Mouse (Mus musculus): Measurements from ENCODE around the gene Muc1.

Gene Muc1

GRCm38 (mm10) chr3:89228836-89229235 lies at the start of gene Muc1:
Muc1 (plus strand) TSS chr3:89229057.
- DNase-seq: no peak

DNA sequence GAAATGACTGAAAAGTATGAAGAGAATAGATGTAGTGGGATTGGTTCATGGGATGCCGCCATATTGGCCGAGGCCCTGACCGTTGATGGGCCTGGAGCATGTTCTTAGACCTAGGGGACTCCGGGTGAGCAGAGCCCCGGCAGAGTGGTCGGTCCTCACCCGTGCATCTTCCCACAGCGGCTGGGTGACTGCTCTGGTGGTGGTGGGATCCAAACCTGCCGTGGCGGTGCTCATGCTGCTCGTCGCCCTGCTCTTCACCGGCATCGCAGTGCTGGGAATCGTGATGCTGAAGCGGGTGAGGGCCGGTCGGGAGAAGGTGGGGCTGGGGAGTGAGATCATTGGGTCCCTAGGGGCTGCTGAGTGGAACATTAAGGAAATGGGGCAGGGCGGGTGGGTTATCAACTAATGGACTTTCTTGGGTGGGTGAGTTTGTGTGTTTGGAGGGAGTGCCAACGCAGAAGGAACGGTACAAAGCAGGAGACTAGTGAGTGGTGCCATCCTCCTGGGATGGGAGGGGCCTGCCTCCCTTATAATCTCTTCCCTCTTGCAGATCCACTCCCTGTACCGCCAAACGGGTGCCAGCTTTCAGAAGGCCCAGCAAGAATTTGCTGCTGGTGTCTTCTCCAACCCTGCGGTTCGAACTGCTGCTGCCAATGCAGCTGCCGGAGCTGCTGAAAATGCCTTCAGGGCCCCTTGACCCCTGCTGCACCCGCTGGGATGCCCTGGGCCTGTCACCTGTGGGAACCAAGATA lies 46.9 kb upstream of the Muc1 start:
- DNase-seq: no peak

GRCm38 (mm10) chr3:89182531-89183057 lies 46.3 kb upstream of the Muc1 start:
- no peak for DNase-seq

DNA sequence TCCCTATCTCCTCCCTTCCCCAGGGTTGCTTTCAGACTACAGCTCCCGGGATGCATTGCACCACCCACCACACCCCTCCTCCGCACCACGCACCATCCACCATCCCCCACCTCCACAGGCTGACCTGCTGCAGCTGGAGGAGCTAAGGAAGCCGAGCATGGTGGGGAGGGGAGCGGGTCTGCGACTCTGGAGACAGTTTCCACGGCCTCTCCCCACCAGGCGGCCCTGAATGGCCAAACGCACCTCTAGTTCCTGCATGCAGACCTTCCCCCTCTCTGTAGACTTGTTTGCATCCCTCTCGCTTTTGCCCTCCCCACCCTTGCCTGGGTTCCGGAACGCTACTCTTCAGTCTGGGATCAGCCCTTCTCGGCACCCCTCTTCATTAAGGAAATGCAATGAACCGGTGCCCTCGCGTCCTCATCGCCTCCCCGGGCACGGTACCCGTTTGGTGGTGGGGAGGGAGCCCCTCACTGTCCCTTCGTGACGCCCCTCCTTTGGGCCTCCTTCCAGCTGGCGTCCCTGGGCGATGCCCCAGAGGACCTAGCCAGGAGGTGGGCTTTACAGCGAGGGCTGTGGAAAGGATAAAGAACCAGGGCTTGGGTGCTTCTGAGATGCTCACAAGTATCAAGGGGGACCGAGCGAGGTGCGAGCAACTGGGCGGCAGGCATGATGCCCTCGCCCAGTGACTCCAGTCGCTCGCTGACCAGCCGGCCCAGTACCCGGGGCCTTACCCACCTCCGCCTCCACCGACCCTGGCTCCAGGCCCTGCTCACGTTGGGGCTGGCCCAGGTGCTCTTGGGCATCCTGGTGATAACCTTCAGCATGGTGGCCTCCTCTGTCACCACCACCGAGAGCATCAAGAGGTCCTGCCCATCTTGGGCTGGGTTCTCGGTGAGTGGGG lies 45.5 kb upstream of the Muc1 start, which contains the start of gene Fam189b:
TSS of gene Fam189b (plus strand) at position 86 of the 901 bp plus-strand sequence.
- DNase-seq: peak; percentile 89

DNA sequence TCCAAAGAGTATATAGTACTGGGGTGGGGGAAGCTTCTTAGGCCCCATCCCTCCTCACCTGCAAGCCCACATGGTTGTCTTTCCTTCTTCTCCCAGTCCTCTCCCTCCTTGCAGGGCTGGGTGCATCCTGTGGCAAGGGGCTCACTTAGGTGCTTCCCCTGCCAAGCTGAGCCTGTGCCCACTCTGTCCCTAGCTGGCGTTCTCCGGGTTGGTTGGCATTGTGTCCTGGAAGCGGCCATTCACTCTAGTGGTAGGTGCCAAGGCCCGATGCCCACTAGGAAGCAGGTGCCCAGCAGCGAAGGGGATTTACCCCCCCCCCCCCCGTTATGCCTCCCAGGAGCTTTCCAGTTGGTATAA lies 44.9 kb upstream of the Muc1 start:
- no peak for DNase-seq

DNA sequence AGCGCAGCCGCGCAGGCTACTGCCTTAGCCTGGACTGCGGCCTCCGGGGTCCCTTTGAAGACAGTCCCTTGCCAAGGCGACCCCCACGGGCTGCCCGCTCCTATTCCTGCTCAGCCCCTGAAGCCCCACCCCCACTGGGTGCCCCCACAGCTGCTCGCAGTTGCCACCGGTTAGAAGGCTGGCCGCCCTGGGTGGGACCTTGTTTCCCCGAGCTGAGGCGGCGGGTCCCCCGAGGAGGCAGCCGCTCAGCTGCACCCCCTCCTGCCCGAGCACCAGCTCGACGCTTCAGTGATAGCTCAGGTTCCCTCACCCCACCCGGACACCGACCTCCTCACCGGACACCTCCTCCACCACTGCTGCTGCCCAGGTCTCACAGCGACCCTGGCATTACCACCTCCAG lies 41.7 kb upstream of the Muc1 start:
- peak; percentile 81 for DNase-seq

GRCm38 (mm10) chr3:89187690-89188477 lies 41.0 kb upstream of the Muc1 start:
- peak; percentile 74 for DNase-seq

- DNase-seq: peak; percentile 74
These were observed 40.4 kb upstream of the Muc1 start for GRCm38 (mm10) chr3:89188478-89188875.

GRCm38 (mm10) chr3:89190436-89190835 lies 38.4 kb upstream of the Muc1 start:
- DNase-seq: peak; percentile 65

- DNase-seq: no peak
These were observed 35.5 kb upstream of the Muc1 start for GRCm38 (mm10) chr3:89193351-89193750.

DNA sequence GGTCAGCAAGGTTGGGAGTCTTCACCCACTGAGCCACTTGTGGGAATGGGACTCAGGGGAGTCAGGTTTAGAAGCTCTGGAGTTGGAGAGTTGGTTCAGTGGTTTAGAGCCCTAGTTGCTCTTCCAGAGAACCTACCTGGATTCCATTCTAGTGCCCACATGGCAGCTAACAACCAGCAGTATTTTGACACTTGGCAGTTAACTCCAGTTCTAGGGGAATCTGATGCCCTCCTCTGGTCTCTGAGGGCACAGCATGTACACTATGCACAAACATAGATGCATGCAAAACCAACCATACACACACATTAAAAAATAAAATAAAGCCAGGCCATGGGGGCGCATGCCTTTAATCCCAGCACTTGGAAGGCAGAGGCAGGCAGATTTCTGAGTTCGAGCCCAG lies 35.0 kb upstream of the Muc1 start:
- DNase-seq: peak; percentile 75

- peak; percentile 89 for DNase-seq
These were observed 32.6 kb upstream of the Muc1 start for GRCm38 (mm10) chr3:89195979-89196877.

- no peak for DNase-seq
These were observed 29.0 kb upstream of the Muc1 start for GRCm38 (mm10) chr3:89199839-89200238.

DNA sequence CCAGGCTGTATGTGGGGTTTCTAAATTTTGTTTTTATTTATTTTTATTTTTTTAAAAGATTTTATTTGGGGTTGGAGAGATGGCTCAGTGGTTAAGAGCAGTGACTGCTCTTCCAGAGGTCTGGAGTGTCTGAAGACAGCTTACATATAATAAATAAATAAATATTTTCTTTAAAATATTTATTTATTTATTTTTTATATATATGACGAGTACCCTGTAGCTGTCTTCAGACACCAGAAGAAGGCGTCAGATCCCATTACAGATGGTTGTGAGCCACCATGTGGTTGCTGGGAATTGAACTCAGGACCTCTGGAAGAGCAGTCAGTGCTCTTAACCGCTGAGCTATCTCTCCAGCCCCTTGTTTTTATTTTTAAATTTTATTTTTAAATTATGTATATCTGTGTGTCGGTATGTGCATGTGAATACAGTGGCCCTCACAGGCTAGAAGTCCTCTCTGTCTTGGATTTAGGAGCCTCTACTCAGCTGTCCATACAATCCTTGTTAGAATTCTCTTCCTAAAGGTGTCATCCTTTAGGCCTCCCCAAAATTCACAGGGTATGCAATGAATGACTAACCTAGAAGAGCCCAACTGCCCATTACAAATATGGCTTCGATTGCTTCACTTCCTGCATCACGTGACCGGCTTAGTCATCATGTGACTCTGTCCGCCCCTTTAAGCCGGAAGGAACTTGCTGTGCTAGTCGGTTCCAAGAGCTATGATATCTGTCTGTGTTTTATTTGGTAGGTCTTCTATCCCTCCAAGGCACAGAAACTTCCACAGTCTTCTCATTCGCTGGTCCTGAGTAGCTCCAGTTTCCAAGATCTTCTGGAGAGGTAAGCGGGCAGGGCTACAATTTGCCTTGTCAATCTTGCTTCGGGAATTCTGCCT lies 26.4 kb upstream of the Muc1 start, which contains the start of gene Gba:
TSS of gene Gba (plus strand) at position 676 of the 889 bp plus-strand sequence.
- DNase-seq: peak; percentile 89

DNA sequence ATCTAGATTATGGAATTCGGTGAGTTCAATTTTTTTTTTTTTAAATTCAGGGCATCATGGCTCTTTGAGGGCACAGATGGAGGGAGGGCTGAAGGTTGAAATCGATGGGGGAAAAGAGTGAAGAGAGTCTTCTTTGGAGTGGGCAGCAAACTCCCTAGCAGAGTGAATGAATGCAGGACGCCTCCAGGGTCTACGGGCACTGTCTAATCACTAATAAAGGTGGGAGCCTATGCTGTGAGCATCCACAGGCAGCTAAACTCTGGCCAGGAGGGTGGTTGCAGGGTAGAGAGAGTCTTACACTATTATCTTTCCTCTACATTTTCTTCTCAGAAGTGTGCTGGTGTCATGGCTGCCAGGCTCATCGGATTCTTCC lies 25.7 kb upstream of the Muc1 start:
- no peak for DNase-seq

GRCm38 (mm10) chr3:89206079-89206478 lies 22.8 kb upstream of the Muc1 start:
- no peak for DNase-seq

GRCm38 (mm10) chr3:89206695-89207094 lies 22.2 kb upstream of the Muc1 start:
- DNase-seq: no peak

GRCm38 (mm10) chr3:89208075-89208657 lies 20.7 kb upstream of the Muc1 start:
- DNase-seq: no peak

- no peak for DNase-seq
These were observed 20.1 kb upstream of the Muc1 start for GRCm38 (mm10) chr3:89208736-89209135.

GRCm38 (mm10) chr3:89209731-89210130 lies 19.1 kb upstream of the Muc1 start:
- no peak for DNase-seq

Measured in thymus, postnatal 25 days (tissue).